Mouse (Mus musculus) stomach, embryonic 16.5 days (tissue): ENCODE measurements around the gene Rbm42. TPM values are rescaled to one million over a fixed set of nuclear protein-coding genes. Genes with fewer than 3 reads are reported as not detected.

Source experiments
- ATAC-seq: fragments of 200-750 bp; cut with Nextera tagmentation; 2 replicates; pipeline ENCODE4 v1.8.0; 2017; ENCODE audit warnings: moderate number of reproducible peaks, moderate TSS enrichment; ENCODE audit not compliant: insufficient read depth, low FRiP score
- H3K27ac ChIP-seq: fragments of 300-500 bp; sonication (generic); 2 replicates; pipeline ENCODE4 v1.5.1; 2014; ENCODE audit warnings: low read length
- H3K27me3 ChIP-seq: fragments of 300-500 bp; sonication (generic); 2 replicates; pipeline ENCODE4 v1.6.1; 2014; ENCODE audit warnings: low read length, control low read depth, mixed read lengths; ENCODE audit not compliant: control insufficient read depth, insufficient read depth
- H3K36me3 ChIP-seq: fragments of 300-500 bp; sonication (generic); 2 replicates; pipeline ENCODE4 v1.6.1; 2014; ENCODE audit warnings: low read length; ENCODE audit not compliant: control insufficient read depth, insufficient read depth
- H3K4me1 ChIP-seq: fragments of 300-500 bp; sonication (generic); 2 replicates; pipeline ENCODE4 v1.6.1; 2014; ENCODE audit warnings: low read length, control low read depth, mixed read lengths; ENCODE audit not compliant: control insufficient read depth, insufficient read depth
- H3K4me2 ChIP-seq: fragments of 300-500 bp; sonication (generic); 2 replicates; pipeline ENCODE4 v1.6.1; 2014; ENCODE audit warnings: low read depth, low read length, mixed read lengths
- H3K4me3 ChIP-seq: fragments of 300-500 bp; sonication (generic); replicated peaks from 2 replicates; pipeline ENCODE4 v1.5.1; 2014; ENCODE audit warnings: mild to moderate bottlenecking, low read length
- H3K9ac ChIP-seq: fragments of 300-500 bp; sonication (generic); 2 replicates; pipeline ENCODE4 v1.6.1; 2014; ENCODE audit warnings: low read length
- H3K9me3 ChIP-seq: fragments of 300-500 bp; sonication (generic); replicated peaks from 2 replicates; pipeline ENCODE4 v1.6.1; 2016; ENCODE audit warnings: low read length, control low read depth; ENCODE audit not compliant: control insufficient read depth
- WGBS: fragments of 180-500 bp; shearing (Covaris S2); extraction: QIAGEN DNeasy Blood & Tissue Kit; methylation state at CpG from one replicate; pipeline ENCODE4 v1.1.7; 2014; 5-methylcytosine and 5-hydroxymethylcytosine counted together
- polyA plus RNA-seq: library from polyadenylated mRNA; unstranded; fragments of >200 nt; fragmentation: Nextera tagmentation; extraction: Ambion mirVana; gene quantifications from 2 replicates; pipeline ENCODE4 v1.2.1, GENCODE M21; 2015

The Rbm42 gene
- polyA plus RNA-seq, 1 experiment from 2014 or later, result 83.7 TPM

GRCm38 (mm10) chr7:30596811-30597210 lies 53.3 kb downstream of the Rbm42 start:
- H3K27me3 ChIP-seq, result no peaks in the 10 kb centered on the region
- no peak overlapping the region for H3K4me3 ChIP-seq
- no peak overlapping the region for H3K9ac ChIP-seq
- 65% methylated on average over 5 of the region's 5 CpGs for WGBS
- no peak overlapping the region for H3K4me2 ChIP-seq
- H3K27ac ChIP-seq, result no peak overlapping the region
- no peak for ATAC-seq
- peaks cover 10% of the 10 kb centered on the region; the same call in 1 of the 2 replicates for H3K4me1 ChIP-seq
- no peaks in the 10 kb centered on the region for H3K9me3 ChIP-seq
- H3K36me3 ChIP-seq, result no peaks in the 10 kb centered on the region

- ATAC-seq, result no peak
- no peak overlapping the region for H3K4me3 ChIP-seq
- H3K4me2 ChIP-seq, result no peak overlapping the region
- WGBS, result 73% methylated on average over 5 of the region's 5 CpGs
- peaks cover 9% of the 10 kb centered on the region; the same call in 1 of the 2 replicates for H3K4me1 ChIP-seq
- H3K9ac ChIP-seq, result no peak overlapping the region
- H3K27me3 ChIP-seq, result no peaks in the 10 kb centered on the region
- H3K27ac ChIP-seq, result no peak overlapping the region
- H3K9me3 ChIP-seq, result no peaks in the 10 kb centered on the region
- H3K36me3 ChIP-seq, result no peaks in the 10 kb centered on the region
Observed at GRCm38 (mm10) chr7:30596093-30596492, 54.0 kb downstream of the Rbm42 start.

- ATAC-seq, result no peak
- Histone ChIP-seq H3K27me3 (no peaks in the 10 kb centered on the region), H3K4me1 (peaks cover 3% of the 10 kb centered on the region; the same call in 1 of the 2 replicates), H3K9me3 (no peaks in the 10 kb centered on the region), H3K4me3 (no peak overlapping the region), H3K9ac (no peak overlapping the region), H3K4me2 (no peak overlapping the region), H3K36me3 (no peaks in the 10 kb centered on the region), H3K27ac (no peak overlapping the region)
- 67% methylated on average over 4 of the region's 4 CpGs for WGBS
Observed at GRCm38 (mm10) chr7:30594510-30595024, 55.5 kb downstream of the Rbm42 start.

- Histone ChIP-seq H3K27ac (no peak overlapping the region), H3K4me1 (peaks cover 4% of the 10 kb centered on the region; the same call in 1 of the 2 replicates), H3K27me3 (no peaks in the 10 kb centered on the region), H3K4me2 (no peak overlapping the region), H3K9ac (no peak overlapping the region), H3K9me3 (no peaks in the 10 kb centered on the region), H3K4me3 (no peak overlapping the region), H3K36me3 (no peaks in the 10 kb centered on the region)
- 67% methylated on average over 10 of the region's 10 CpGs for WGBS
- ATAC-seq, result no peak
Observed at GRCm38 (mm10) chr7:30593579-30594509, 56.3 kb downstream of the Rbm42 start.

- H3K9ac ChIP-seq, result no peak overlapping the region
- H3K9me3 ChIP-seq, result no peaks in the 10 kb centered on the region
- WGBS, result 46% methylated on average over 5 of the region's 5 CpGs
- no peaks in the 10 kb centered on the region for H3K36me3 ChIP-seq
- no peak overlapping the region for H3K4me2 ChIP-seq
- no peaks in the 10 kb centered on the region for H3K27me3 ChIP-seq
- no peak overlapping the region for H3K27ac ChIP-seq
- no peak overlapping the region for H3K4me3 ChIP-seq
- peaks cover 4% of the 10 kb centered on the region; the same call in 1 of the 2 replicates for H3K4me1 ChIP-seq
- ATAC-seq, result no peak
Observed at GRCm38 (mm10) chr7:30592772-30593423, 57.2 kb downstream of the Rbm42 start.

- Histone ChIP-seq H3K36me3 (no peaks in the 10 kb centered on the region), H3K4me2 (no peak overlapping the region), H3K9me3 (no peaks in the 10 kb centered on the region), H3K27ac (no peak overlapping the region), H3K27me3 (no peaks in the 10 kb centered on the region), H3K4me3 (no peak overlapping the region), H3K4me1 (peaks cover 15% of the 10 kb centered on the region), H3K9ac (no peak overlapping the region)
- no peak for ATAC-seq
- 72% methylated on average over 4 of the region's 4 CpGs for WGBS
Observed at GRCm38 (mm10) chr7:30591605-30591951, 58.5 kb downstream of the Rbm42 start.

Other genes with a start within 250 kb of the Rbm42 start
- gene Tyrobp, start 236.6 kb downstream of the Rbm42 start, polyA plus RNA-seq, result 71.0 and 75.8 TPM in 2 replicates
- 1.9 and 2.0 TPM in 2 replicates for gene Hcst, start 230.5 kb downstream of the Rbm42 start, polyA plus RNA-seq
- 1.5 and 2.0 TPM in 2 replicates for gene Nfkbid, start 228.6 kb downstream of the Rbm42 start, polyA plus RNA-seq
- gene Aplp1, start 204.8 kb downstream of the Rbm42 start, polyA plus RNA-seq, result 29.2 and 33.0 TPM in 2 replicates
- gene Kirrel2, start 192.6 kb downstream of the Rbm42 start, polyA plus RNA-seq, result 1.4 and 1.9 TPM in 2 replicates
- gene Nphs1, start 192.0 kb downstream of the Rbm42 start, polyA plus RNA-seq, result 3.4 and 4.2 TPM in 2 replicates
- gene Prodh2, start 156.7 kb downstream of the Rbm42 start, polyA plus RNA-seq, result 3.6 and 4.0 TPM in 2 replicates
- gene Arhgap33, start 115.3 kb downstream of the Rbm42 start, polyA plus RNA-seq, result 5.6 and 5.7 TPM in 2 replicates
- gene Hspb6, start 98.1 kb downstream of the Rbm42 start, polyA plus RNA-seq, result 69.8 and 72.4 TPM in 2 replicates
- 10.3 and 12.6 TPM in 2 replicates for gene Proser3, start 98.0 kb downstream of the Rbm42 start, polyA plus RNA-seq
- 53.8 and 58.5 TPM in 2 replicates for gene Lin37, start 90.5 kb downstream of the Rbm42 start, polyA plus RNA-seq
- 73.4 and 80.7 TPM in 2 replicates for gene U2af1l4, start 87.0 kb downstream of the Rbm42 start, polyA plus RNA-seq
- 12.6 and 14.6 TPM in 2 replicates for gene Gm49396, start 87.0 kb downstream of the Rbm42 start, polyA plus RNA-seq
- gene Psenen, start 86.7 kb downstream of the Rbm42 start, polyA plus RNA-seq, result 137 and 156 TPM in 2 replicates
- gene Igflr1, start 84.9 kb downstream of the Rbm42 start, polyA plus RNA-seq, result 3.6 and 4.1 TPM in 2 replicates
- gene Kmt2b, start 61.6 kb downstream of the Rbm42 start, polyA plus RNA-seq, result 6.5 and 7.9 TPM in 2 replicates
- 1.3 and 1.4 TPM in 2 replicates for gene Zbtb32, start 51.4 kb downstream of the Rbm42 start, polyA plus RNA-seq
- gene Upk1a, start 37.5 kb downstream of the Rbm42 start, polyA plus RNA-seq, result 4.7 and 9.5 TPM in 2 replicates
- gene Cox6b1, start 24.2 kb downstream of the Rbm42 start, polyA plus RNA-seq, result 1,000 and 1,051 TPM in 2 replicates
- 0.13 TPM in 1 of 2 replicates, not detected in the other for gene Etv2, start 14.5 kb downstream of the Rbm42 start, polyA plus RNA-seq
- gene Haus5, start 14.7 kb upstream of the Rbm42 start, polyA plus RNA-seq, result 36.9 and 41.7 TPM in 2 replicates
- gene Pmis2, start 21.3 kb upstream of the Rbm42 start, polyA plus RNA-seq, result not detected in 2 replicates
- 5.5 and 6.2 TPM in 2 replicates for gene 2200002J24Rik, start 48.6 kb upstream of the Rbm42 start, polyA plus RNA-seq
- gene Atp4a, start 61.9 kb upstream of the Rbm42 start, polyA plus RNA-seq, result 22.3 and 44.6 TPM in 2 replicates
- 215 and 232 TPM in 2 replicates for gene Tmem147, start 79.2 kb upstream of the Rbm42 start, polyA plus RNA-seq
- 0.28 and 0.40 TPM in 2 replicates for gene Gapdhs, start 93.4 kb upstream of the Rbm42 start, polyA plus RNA-seq
- gene Sbsn, start 101.2 kb upstream of the Rbm42 start, polyA plus RNA-seq, result 62.5 and 98.8 TPM in 2 replicates
- gene Dmkn, start 113.4 kb upstream of the Rbm42 start, polyA plus RNA-seq, result 391 and 628 TPM in 2 replicates
- 767 and 1,136 TPM in 2 replicates for gene Krtdap, start 137.6 kb upstream of the Rbm42 start, polyA plus RNA-seq
- gene Ffar2, start 173.5 kb upstream of the Rbm42 start, polyA plus RNA-seq, result 8.2 and 11.6 TPM in 2 replicates
- gene Ffar3, start 205.9 kb upstream of the Rbm42 start, polyA plus RNA-seq, result 0.44 and 0.47 TPM in 2 replicates
- 0.17 TPM in 2 replicates for gene Ffar1, start 211.2 kb upstream of the Rbm42 start, polyA plus RNA-seq
- gene Cd22, start 230.0 kb upstream of the Rbm42 start, polyA plus RNA-seq, result 0.08 and 0.29 TPM in 2 replicates